Mouse (Mus musculus): ENCODE data around the gene Stradb.
"Not testable (repeated sequence)": the region's sequence is repeated elsewhere in the genome, so short reads cannot be mapped to it uniquely, and the experiment has no call there.

Gene Stradb

DNA sequence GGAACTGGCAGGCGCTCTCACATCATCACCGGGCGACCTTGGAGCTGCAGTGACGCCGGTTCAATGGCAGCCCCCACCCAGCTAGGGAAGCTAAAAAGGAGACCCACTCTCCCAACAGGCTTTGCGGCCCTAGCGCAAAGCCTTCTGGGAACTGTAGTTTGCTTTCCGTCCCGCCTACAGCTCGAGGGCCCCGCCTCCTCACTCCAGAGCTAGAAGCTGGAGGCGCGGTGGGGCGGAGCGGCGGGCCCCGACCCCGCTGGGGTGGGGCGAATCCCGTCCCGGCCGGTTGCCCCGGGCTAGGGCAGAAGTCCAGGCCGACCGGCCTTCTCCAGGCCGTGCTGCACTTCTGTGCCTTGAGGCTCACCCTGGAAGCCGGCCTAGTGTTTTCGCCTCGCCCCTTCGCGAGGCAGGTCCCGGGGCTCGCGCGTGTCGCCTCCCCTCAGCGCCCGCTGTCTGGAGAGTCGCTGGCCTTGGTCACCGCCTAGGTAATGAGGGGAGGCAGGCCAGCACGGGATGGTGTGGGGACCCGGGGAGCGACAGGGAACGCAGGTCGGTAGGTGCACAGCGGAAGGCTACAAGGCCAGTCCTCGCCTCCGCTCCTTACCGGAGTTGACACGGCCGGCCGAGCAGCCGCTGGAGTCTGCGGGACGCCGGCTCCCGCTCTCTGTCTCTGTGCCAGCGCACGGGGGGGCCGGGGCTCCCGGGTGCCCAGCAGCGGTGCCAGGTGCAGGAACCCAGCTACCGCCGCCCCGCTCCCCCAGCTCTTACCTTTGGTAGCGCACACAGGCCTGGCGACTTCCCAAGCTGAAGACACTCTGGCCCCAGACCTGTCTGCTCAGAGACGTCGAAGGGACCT is at the start of gene Stradb, which contains the start of gene Trak2:
Stradb (plus strand) TSS at position 157 of the 856 bp plus-strand sequence.
Trak2 (minus strand) TSS at position 65 of the 856 bp plus-strand sequence.
- DNase-seq (ENCODE audit: low spot score in 2 of 2): peak; percentile 95 to 96

DNA sequence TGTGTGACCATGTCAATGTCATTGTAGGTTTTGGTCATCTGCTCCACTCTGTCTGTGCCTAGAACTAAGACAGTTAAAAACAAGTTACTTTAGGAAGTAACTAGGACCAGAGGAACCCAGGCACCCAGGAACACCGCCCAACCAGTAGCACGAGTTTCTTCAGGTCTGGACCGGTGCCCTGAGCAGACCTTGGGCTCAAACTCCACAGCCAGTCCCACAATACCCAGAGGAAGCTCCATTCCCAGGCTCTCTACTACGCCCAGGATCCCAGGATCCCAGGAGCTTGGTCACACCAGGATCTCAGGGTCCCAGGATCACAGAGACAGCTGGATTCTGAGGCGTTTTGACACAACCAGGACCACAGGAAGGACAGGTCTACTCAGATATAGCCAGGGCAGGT is 46.7 kb upstream of the Stradb start:
- DNase-seq (ENCODE audit: low spot score in 2 of 2): no peak

DNA sequence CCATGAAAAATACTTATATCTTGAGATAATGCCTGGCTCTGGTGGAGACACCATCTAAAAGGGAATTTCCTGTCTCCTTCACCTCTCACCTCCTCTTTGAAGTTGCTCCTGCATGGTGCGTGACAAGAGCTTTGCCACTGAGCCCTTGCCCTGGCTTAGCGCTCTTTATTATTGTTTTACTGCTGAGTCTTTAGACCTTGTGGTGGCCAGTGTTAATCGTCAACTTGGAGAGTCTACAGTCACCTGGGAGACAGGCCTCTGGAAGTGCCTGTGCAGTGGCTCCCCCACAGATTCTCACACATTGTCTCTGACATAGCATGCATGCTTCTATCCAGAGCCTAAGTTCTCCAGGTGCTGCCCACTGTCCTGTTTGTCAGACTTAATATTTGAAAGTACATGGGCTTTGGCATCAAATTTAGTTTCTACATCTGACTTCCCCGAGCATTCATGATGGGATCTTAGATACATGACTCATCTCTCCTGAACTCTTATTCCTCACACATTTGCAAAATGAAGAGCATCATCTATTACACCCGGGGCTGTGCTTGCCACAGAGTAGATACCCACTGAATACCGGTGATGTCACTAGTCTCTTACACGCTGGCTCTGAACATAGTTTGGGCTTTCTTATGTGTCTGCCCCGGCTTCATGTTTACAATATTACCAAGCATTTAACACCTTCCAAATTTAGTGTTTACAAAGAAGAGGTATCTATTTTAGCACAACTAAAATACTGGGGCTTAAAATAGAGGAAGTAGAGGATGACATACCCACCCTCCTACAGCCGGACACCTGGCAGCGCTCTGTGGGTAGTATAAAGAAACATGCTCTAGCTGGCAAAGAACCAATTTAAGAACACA is 36.3 kb upstream of the Stradb start:
- DNase-seq (ENCODE audit: low spot score in 2 of 2): peak; percentile 44 to 45

DNA sequence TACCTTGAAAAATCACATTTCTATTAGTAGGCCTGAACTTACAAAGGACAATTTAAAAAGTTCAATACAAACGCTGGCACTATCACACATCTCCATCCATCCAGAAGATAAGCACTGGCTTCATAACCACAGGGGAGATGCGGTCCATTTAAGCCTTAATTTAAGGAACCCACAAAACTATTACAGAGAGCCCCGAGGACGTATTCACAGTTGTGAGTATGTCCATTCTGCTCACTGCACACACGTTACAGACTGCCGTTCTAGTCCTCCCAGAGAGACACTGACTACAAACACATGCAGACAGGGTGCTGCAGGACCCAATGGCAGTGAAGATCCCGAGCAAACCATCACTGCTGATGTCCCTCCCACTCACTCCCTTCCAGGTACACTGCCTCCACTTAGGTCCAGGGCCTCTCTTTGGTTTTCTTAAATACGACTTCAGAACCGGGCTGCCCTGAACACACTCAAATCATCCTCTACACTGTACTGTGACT is 35.7 kb upstream of the Stradb start:
- DNase-seq (ENCODE audit: low spot score in 2 of 2): no peak

DNA sequence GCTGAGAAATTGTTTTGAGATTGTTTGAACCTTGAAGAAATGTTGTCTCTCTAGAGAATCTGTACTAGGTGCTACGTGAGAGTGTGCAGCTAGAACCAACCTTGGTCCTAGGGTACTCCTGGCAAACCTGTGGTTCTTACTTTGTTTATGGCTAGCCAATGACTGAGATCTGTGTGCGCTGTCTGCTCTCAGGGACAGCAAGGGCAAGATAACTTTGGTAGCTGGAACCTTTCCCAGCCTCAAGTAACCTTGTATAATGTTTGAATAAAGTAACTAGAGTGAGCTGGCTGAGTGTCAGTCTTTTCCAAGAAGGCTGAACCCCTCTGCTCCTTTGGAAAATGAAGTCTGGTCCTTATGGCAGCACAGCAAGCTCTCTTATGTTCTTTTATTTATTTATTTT is 27.8 kb upstream of the Stradb start:
- no peak for DNase-seq (ENCODE audit: low spot score in 2 of 2)

DNA sequence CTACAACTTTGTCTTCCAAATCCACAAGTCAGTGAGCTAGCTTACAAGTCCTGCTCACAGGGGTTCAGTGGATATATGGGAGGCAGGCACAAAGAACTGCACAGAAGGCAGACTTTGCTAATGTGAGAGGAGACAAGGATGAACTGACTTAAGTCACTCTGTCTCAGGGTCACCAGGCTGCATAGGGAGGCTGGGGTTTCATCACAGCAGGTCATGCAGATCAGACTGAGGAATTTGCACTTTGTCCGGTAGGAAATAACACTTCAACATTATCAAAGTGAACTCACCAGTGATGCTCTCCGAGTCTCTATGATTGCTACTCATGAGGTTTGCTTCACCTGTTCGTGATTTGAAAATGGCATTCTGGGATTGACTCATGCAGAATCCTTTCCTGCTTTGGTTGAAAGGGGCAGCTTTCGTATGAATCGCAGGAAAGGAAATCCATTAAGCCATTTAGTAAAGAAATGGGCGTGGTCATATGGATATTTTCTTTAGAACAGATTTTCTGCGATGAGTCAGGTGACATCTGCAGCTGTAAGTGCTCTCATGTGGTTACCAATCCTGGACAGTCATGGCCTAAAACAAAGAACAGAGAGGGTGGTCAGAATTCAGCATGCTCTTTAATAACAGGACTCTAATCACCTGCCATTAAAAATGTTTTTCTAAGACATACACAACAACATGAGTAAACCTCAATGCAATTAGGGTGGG is 27.2 kb upstream of the Stradb start:
- peak in 1 of 2 experiments; percentile 0 for DNase-seq (ENCODE audit: low spot score in 2 of 2)

DNA sequence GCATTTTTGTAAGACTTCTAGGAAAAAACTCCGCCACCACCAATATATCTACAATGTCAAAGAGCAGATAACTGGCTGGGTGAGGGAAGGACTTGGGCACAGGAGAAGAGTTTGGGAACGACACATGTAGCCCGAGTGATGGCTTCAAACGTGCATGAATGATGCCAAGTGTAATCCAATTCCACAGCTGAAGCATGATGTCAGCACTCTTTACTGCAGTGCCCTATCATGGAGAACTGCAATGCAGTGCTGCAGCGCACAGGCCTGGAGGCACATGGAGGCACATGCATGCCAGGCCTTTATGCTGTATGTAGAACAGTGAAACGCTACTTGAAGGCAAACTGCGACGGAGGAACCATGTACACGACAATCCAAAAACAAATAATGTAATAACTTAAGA is 26.6 kb upstream of the Stradb start:
- peak in 1 of 2 experiments; percentile 0 for DNase-seq (ENCODE audit: low spot score in 2 of 2)

DNA sequence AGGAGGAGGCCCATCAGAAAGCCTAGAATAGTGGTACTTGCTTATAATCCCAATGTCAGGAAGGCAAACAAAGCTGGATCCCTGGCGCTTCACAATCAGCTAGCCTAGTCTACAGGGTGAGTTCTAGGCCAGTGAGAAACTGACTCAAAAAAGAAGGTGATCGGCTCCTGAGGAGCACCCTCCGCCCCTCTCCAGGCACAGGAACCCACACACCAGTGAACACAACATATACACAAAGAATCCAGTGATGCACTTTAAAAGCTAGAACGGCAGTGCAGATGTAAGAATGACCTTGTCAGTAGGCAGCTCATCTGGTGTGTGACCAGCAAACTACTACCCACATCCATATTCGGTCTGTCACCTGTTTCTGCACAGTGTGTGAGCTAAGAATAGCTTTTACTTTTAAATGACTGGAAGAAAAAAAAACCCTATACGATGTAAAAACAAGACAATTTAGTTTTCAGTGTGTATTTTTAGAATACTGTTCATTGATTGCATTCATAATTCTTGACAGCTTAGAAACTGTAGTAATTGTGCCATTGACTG is 23.7 kb upstream of the Stradb start:
- DNase-seq (ENCODE audit: low spot score in 2 of 2): peak; percentile 8 to 37

DNA sequence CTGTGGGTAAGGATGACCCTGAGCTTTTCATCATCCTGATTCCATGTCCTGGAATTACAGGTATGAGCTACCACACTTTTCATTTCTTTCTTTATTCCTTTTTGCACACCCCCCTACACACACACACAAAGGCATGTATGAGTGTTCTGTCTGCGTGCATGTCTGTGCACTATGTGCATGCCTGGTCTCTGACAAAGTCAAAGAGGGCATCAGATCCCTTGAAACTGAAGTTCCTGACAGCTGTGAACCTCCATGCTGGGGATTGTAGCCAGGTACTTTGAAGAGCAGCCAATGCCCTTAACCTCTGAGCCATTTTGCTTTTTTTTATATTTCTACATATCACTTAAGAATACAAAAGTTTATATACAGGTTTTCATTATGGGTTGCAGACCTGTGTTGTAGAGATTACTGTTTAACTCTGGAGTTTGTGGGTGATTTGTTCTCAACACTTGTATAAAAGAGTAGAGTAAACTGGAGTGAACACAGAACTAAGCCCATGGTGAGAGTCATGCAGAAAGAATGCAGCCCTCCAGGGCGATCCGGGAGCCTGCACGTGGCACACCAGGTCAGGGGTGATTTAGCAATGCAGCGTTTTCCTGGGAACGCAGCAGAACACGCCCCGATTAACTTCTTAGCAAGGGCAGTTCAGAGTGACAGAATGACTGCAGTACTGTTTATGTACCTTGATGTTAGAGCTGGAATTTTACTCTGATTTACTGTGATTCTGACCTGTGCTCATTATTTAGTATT is 22.2 kb upstream of the Stradb start:
- DNase-seq (ENCODE audit: low spot score in 2 of 2): peak in 1 of 2 experiments; percentile 1

DNA sequence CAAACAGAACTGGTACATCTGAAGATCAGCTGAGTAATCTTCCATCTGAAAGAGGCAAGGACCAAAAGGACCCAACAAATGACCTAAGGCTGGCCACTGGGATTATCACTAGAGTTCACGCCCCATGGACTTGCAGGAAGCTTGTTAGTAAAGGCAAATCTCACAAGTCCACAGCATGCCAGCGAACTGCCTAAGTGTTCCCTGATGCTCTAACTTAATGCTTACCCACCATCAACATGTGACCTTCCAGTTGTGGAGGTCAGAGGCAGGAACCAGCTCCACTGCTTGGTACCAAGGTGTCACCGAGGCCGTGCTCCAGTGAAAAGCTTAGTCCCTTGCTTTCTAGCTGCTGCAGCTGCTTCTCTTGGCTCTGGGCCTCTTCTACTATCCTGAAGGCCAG is 21.5 kb upstream of the Stradb start:
- DNase-seq (ENCODE audit: low spot score in 2 of 2): peak in 1 of 2 experiments; percentile 1

DNA sequence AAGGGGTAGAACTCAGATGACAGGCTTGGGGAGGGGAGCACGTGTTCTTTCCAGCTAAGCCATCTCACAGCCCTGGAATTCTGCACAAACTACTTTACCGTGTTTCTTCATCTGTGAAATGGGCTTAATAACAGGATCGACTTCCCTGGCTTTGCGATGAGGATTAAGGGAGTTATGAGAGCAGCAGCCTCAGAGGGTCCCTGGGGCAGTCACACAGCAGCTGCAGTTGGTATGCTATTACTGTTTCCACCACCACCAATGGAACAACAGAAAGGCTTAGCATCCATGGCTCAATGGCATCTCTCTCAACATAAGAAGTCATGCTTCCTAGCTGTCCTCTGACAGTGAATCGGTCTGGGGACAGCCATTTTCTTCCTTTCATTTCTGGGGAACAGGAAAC is 20.8 kb upstream of the Stradb start:
- no peak for DNase-seq (ENCODE audit: low spot score in 2 of 2)

DNA sequence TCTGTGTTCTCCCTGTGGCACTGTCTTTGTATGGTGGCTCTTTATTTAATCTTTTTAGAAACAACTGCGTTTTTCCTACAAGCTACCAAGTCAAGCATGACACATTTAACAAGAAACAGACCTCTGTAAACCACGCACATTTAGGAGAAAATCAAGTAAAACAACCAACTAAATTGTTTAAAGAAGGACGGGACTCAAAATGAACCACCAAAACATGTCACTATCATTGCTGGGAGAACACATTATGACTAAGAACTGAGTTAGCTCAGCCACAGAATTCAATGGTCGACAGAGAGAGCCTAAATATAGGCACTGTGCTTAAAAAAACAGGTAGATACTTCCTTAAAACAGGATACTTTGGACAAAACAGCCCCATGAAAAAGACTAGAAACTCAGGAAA is 20.3 kb upstream of the Stradb start:
- DNase-seq (ENCODE audit: low spot score in 2 of 2): peak in 1 of 2 experiments; percentile 0

DNA sequence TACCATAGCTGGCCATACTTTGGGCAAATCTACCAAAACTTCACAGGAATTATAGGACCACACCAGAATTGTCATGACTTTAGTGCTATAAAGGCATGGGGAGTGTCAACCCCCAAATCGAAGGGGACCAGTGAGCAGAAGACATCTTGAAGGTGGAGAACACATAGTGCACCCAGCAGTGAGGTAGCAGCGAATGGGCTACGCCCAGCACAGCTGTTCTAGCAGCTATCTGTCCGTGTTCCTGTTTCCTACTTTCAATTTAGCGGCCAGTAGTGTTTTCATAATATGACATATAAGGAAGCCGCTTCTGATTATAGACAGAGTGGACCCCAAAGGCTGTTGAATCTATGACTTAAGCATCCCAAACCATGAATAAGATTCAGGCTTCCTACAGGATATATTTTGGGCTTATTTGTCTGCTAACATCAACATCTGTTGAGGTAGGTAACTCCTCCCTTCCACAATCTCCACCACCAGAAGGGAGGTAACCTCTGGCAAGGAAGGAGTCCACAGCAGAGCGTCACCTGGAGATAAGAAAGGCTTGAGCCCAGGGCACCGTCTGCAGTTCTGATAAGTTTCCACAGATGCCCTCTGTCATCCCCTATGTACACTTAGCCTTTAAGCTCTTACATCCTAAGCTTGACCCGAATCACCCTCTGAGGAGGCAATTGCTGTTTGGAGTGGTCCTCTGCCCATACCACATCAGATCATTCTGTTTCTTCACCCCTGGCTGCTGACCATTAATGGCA is 19.5 kb upstream of the Stradb start:
- peak; percentile 77 to 81 for DNase-seq (ENCODE audit: low spot score in 2 of 2)

DNA sequence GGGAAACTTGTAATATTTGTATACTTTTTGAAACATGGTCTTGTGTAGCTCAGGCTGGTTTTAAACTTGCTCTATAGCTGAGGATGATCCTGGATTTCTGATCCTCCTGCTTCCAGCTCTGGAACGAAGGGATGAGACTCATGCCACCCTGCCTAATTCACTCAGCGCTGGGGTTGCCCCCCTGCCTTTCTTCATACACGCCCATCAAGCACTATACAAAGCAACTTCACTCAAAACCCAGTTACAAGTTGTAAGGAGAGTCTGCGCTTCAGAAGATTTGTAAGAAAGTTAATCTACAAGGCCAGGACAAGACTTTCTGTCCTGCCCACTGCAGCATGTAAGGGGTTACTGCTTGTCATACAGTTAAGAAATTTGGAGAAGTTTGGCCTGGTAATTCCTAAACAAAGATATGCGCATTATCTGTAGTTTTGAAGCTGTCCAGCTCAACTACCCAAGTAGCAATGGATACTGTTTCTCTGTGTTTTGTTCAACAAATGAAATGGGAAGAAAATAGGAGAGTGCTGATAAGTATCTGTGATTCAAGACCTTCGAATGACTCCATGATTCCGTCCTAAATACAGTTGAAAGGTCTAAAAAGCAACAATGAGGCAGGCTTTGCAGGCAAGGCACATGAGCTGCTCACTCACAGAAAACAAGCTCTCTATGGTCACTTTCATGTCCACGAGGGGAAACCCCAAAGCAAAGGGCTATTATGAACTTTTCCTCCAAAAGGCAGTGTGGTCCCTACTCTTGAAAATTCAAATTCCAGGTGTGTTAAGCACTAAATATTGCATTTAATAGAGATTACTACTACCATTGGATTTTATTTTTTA is 18.5 kb upstream of the Stradb start:
- no peak for DNase-seq (ENCODE audit: low spot score in 2 of 2)

DNA sequence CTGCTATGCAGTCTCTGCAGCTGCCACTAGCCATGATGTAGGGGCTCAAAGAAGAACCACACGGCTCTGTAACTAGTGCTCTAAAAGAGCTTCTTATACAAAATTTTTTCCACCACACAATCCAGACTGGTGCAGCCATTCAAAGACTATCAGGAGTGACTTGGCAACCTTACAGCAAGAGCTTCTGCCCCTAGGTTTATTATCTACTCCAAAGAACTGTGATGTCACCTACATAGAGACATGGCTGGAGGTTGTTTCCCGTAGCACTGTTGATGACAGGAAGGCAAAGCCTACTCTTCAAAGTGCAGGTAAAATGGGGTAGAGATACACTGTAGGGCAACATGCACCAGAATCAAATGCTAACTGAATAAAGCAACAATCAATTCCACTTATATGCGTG is 17.6 kb upstream of the Stradb start:
- DNase-seq (ENCODE audit: low spot score in 2 of 2): peak in 1 of 2 experiments; percentile 52

DNA sequence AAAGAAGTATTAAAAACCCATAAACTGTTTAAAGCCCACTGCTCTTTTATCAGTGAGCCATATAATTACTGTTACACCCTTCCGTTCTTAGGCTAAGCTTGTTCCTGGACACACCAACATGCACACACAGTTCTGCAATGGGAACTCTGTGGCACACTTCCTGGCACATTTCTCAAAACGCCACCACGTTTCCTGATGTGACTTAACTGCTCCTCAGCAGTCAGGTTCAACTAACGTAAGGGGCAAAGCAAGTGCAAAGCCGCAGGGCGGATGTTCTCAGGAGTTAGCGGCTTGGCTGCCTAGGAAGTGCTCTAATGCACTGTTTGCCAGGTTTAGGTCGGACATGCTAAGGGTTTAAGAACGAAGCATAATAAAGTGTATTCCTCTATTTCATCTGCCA is 17.1 kb upstream of the Stradb start:
- peak; percentile 71 to 75 for DNase-seq (ENCODE audit: low spot score in 2 of 2)

DNA sequence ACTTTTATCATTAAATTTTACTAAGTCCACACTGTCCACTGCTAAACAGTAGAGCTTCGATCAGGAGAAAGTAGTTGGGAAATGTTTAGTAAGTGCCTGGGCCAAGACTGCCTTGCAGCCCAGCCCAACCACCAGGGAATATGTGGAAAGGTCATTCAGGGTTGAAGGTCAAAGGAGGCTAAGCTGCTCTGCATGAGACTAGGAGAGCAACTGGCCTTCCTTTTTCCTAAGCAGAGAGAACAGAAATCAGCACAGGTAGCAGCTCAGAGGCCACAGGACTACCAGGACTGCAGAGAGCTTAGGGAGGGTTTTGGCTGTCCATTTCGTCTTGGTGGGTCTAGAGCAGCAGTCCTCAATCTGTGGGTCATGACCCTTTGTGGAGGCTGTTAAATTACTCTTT is 15.4 kb upstream of the Stradb start:
- DNase-seq (ENCODE audit: low spot score in 2 of 2): no peak

DNA sequence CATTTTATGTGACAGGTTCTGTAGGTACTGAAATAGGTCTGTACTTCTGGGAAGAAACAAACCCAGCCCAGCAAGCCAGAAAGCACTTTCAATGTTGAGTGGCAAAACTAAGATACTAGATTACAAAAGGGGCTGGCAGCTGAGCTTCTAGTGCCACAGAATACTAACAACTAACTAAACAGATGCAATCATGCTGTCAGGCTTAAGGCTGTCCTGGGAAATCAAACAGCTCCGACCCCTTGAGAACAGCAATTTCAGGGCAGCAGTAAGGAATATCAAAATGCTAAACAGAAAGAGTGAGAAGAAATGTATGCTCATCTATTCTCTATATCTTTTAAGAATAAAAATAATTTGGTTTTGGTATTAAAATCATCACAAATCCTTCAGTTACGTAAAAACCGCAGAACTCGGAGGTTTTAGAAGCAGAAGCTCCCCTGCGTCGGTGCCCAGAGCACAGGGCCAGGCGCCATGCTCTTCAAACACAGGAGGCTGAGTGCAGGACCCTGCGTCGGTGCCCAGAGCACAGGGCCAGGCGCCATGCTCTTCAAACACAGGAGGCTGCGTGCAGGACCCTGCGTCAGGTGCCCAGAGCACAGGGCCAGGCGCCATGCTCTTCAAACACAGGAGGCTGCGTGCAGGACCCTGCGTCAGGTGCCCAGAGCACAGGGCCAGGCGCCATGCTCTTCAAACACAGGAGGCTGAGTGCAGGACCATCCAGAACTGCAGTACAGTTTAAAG is 14.4 kb upstream of the Stradb start:
- not testable (repeated sequence) for DNase-seq (ENCODE audit: low spot score in 2 of 2)

Data from spleen, postnatal 36 days (tissue).